Mouse (Mus musculus) left cerebral cortex, postnatal 25 days (tissue): ENCODE measurements around the gene Sgce. TPM values are rescaled to one million over a fixed set of nuclear protein-coding genes. Genes with fewer than 3 reads are reported as not detected.

Experiments used
- DNase-seq, 2 experiments: peaks; one replicate each; pipeline ENCODE4 v3.0.0; 2022; ENCODE audit warnings: low spot score in 2 of 2, mixed read lengths in 1 of 2
- intact Hi-C: fragments of 180-260 bp; cut with DNase I; formaldehyde crosslinking; loops from one replicate; pipeline ENCODE4 v1.15.1; 2025
- total RNA-seq, 2 experiments: library from RNA; stranded (reverse); gene quantifications; 2 replicates each; pipeline ENCODE4 v1.2.3; 2021

The Sgce gene
- total RNA-seq, 2 experiments from 2014 or later = 34.7 to 35.1 TPM

DNA sequence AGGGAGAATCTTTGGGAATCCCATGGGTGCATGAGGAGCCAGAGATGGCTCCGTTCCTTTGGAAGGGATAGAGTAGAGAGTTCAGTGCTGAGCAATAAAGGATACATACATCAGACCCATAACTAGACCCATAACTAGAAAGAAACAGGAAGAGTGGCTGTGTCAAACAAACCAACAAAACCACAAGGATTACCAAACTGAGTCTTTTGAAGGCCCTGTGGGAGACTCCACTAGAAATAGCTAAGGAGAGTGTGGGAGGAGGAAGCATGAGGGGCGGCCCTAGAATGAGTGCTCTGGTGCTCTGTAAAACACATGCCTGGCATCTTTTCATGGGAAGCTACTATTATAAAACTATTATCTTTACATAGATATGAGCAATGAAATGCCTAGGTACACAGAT, 18.7 kb downstream of the Sgce start:
- DNase-seq = peak in 1 of 2 experiments; percentile 32

DNA sequence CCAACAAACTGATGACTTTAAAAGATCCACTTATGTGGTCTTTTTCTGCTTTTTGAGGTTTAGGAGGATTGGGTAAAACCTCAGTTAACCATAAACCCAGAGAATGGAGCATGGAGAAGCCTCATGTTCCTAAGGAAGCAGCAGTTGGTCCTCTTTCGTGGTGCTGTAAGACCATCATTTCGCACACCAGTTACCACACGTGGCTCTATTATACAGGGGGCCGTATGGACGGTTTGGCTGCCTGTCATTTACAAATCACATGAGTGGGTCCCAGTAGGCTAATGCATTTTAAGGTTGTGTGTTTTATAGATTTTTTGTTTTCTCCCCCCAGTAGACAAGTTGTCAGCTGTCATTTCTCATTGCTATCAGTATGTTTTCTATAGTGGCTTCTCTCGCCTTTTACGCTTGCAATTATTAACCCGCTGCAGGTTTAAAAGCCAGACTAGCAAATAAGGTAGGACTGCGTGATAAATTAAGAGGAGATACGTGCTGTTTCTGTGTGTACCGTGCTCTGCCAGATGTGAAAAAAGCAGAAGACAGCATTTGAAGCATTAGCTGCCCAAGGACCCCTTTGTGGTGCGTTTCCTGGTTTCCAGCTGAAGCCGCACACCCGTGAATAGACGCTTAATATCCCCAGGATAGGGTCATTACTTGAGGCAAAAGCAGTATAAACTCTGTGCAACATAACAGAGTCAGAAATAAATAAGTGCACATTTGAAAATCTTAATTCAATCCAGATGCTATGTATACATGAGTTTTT, 22.8 kb downstream of the Sgce start:
- no peak for DNase-seq
- intact Hi-C loops = no loop called here

More for the DNA sequence above, 18.7 kb downstream of the Sgce start:
- intact Hi-C loops = no loop called here

GRCm38 (mm10) chr6:4722739-4723138, 24.3 kb downstream of the Sgce start:
- intact Hi-C loops = no loop called here
- no peak for DNase-seq

- peak; percentile 9 to 39 for DNase-seq
- intact Hi-C loops = no loop called here
These were observed 24.9 kb downstream of the Sgce start for GRCm38 (mm10) chr6:4722142-4722541.

- DNase-seq = no peak
- intact Hi-C loops = no loop called here
These were observed 29.7 kb downstream of the Sgce start for GRCm38 (mm10) chr6:4717344-4717743.

DNA sequence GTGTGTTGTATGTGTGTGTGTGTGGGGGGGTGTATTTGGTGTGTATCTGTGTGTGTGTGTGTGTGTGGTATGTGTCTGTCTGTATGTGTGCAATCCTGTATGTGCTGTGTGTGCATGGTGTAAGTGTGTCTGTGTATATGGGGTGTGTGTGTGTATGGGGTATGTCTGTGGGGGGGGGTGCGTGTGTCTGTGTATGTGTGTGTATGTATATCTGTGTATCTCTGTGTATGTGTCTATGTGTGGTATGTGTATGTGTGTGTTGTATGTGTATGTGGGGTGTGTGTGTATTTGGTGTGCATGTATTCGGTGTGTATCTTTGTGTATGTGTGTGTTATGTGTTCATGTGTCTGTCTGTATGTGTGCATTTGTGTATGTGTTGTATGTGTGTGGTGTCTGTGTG, 30.8 kb downstream of the Sgce start:
- intact Hi-C loops = no loop called here
- DNase-seq = no peak

DNA sequence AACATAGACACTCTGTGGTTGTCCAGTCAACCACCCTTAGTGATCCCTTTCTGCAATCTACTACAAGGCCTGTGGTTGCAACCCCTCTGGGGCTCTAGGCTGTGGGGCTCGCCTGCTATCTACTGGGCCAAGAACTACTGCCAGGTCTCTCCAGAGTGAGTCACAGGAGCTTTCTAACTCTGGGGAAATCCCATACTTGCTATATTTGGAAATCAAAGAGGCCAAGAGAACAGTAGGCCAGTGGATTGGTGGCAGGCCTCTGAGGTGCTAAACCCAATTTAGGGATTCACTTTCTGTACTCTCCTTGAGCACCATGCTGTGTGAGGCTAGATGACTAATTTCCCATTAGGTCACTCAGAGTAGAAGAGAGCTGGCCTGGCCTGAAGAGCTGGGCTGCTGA, 38.0 kb downstream of the Sgce start:
- no peak for DNase-seq
- intact Hi-C loops = no loop called here

DNA sequence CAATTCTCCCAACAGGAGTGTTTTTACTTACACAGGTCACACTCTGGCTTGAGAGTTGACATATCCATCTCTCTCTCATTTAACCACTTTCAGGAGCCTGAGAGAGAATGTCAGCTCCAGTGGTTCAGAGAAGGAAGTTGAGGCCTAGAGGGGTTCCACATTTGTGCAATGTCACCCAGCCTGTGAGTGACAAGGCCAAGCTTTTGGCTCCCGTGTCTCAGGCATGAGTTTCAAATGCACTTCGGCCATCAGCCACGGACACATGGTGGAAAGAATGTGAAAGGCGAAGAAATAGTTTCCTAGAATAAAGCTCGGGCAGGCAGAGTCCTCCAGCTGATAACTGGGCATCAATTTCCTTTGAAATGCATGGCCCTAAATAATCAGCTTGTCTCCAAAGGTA, 40.6 kb downstream of the Sgce start:
- DNase-seq = no peak
- intact Hi-C loops = no loop called here

DNA sequence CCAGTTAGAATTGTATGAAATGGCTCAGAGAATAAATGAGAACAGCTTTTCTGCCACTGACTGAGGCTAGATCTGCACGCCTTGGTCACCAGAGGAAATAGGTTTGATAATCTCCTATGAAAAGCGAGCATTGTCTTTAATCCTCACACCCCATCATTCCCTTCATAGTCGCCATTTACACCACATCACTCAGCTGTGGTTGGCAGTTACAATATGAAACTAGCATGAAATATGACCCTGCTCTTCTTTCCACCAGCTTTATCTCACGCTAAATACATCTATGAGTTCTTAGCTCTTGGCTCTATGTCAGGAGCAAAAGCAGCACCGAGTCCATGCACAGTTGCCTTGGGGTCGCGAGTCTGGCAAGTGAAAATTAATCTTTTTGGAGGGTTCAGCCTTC, 43.1 kb downstream of the Sgce start:
- intact Hi-C loops = no loop called here
- no peak for DNase-seq

DNA sequence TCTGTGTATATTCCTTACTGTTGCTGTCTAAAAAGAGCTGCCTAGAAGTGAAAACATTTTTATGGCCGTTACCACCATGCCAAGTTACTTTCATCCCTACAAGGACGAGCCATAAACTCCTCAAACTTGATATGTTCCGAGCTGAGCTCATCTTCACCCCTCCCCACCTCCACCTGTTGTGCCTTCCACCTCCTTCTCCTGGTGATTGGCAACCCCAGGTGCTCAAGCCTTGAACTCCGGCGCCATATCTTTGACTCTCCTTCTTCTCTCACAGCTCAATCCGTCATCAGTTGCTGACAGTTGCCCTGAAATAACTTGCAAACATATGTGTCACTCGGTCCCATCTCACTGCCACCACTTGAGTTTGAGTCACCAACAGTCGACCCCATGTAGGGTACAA, 45.4 kb downstream of the Sgce start:
- intact Hi-C loops = no loop called here
- no peak for DNase-seq

DNA sequence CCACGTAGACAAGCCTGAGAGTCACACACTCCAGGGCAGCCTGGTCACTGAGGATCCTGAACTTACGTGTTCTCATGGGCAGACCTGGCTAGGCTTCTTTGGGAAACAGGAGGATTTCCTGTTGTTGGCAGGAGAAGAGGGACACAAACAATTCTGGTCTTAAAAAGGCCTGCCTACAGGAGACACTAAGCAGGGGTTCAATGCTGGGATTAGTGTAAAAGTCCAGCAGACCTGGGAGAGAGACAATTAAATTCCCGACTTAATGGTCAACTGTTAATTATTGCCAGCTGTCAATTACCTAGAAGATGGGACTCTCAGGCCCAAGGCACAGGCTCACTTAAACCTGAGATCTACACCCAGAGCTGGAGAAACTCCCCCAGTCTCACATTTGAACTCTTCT, 51.2 kb downstream of the Sgce start:
- no peak for DNase-seq
- intact Hi-C loops = no loop called here

DNA sequence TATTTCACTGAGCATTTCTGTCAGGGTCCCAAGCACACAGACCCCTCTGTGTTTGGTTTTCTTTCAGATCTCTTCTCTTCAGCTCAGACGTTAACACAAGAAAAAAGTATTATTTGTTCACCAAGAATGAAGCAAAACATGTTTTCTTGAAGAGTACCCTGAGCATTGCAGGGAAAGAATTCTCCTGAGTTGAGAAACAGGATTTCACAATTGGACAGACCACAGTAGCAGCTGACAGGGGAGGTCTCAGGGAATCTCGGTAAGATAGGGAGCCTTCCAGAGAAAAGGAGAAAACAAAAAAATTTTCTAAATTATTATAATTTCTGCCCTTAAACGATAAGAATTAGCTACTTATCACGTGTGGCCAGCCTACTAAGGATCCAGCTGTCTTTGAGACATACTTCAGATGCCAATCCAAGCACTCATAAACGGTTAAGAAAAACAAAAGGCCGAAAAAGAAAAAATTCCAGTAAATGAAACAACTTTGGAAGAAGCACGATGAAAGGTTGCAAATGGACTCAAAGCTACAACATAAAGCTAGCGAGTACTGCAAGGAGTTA, 52.3 kb downstream of the Sgce start:
- DNase-seq = no peak
- intact Hi-C loops = no loop called here

DNA sequence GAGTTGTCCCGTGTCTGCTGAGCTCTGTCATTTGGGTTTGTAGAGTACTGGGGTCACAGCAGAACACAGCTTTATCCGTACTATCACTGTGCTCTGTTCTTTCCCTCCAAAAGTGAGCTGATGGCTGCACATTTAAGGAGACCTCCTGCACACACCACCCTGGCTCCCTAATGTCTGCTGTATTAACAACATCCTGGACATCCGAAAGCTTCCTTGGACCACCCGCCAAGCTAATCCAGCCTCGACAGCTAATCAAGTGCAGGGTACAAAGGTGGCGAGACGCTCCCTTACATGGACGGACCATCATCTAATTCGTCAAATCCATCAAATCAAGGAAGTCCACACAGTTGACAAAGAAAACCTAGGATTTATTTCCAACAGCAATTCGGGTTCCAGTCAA, 53.5 kb downstream of the Sgce start:
- DNase-seq = no peak
- intact Hi-C loops = no loop called here

DNA sequence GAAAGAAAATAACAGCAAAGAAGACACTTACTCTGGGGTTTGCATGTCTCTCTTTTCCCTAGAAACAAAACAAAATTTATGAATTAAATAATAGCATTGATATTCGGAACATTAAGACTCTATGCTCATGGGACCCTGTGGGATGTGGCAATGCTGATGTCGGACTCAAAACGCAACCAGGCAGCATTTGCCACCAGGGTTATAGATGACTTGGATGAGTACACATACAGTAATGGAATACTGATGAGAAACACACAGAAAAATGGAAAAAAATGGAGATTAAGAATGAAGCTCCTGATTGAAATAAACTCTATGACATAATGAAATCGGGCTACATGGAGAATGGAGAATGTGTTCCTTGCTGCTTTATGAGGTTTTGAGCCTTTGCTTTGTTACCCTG, 56.6 kb downstream of the Sgce start:
- DNase-seq = no peak
- intact Hi-C loops = no loop called here

GRCm38 (mm10) chr6:4684706-4685340, 62.2 kb downstream of the Sgce start:
- DNase-seq = peak in 1 of 2 experiments; percentile 5
- intact Hi-C loops = no loop called here

DNA sequence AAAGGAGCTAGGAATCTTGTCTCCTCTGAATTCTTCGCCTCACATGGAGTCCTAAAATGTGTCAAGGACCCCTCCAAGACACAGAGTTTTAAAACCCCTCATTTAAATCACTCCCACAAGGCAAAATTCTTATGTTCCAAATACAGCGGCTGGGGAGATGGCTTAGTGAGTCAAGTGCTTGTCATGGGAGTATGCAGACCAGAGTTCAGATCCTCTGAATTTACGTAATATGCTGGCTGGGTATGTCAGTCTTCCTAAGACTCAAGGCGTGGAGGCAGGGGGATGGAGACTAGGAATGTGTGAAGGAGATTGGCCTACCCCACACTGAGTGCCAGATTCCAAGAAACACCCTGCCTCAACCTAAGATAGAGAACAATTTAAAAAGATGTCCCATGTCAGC, 66.4 kb downstream of the Sgce start:
- intact Hi-C loops = no loop called here
- no peak for DNase-seq

GRCm38 (mm10) chr6:4679981-4680380, 67.0 kb downstream of the Sgce start:
- intact Hi-C loops = no loop called here

DNA sequence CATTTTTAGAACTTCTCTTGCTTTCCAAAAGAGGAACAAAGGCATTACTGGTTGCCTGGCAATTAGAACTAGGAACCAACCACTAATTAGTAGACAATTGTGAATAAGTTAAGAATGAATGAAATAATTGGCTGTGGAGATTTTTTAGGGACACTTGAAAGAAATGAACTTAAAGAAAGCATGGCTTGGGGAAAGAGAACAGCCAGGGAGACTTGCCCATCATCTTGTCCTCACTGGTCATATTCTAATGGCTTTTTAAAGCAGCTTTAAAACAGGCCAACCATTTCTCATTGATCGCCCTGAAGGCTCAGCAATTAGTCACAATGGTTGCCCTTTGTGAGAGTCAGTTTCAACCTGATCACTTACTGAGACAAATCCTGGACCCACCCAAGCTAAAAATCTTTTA, 69.6 kb downstream of the Sgce start:
- DNase-seq = no peak
- intact Hi-C loops = no loop called here

More at GRCm38 (mm10) chr6:4679981-4680380, 67.0 kb downstream of the Sgce start:
- DNase-seq = no peak

GRCm38 (mm10) chr6:4665154-4665553, 81.9 kb downstream of the Sgce start:
- intact Hi-C loops = no loop called here
- no peak for DNase-seq

GRCm38 (mm10) chr6:4664313-4664712, 82.7 kb downstream of the Sgce start:
- DNase-seq = no peak
- intact Hi-C loops = no loop called here

- DNase-seq = no peak
- intact Hi-C loops = no loop called here
These were observed 83.5 kb downstream of the Sgce start for GRCm38 (mm10) chr6:4663516-4663915.
